Mouse (Mus musculus) lung, embryonic 15.5 days (tissue): ENCODE measurements around the gene Rpia. TPM values are rescaled to one million over a fixed set of nuclear protein-coding genes. Genes with fewer than 3 reads are reported as not detected.

Source experiments
- ATAC-seq: fragments of 200-750 bp; cut with Nextera tagmentation; 2 replicates; pipeline ENCODE4 v1.8.0; 2017; ENCODE audit warnings: moderate number of reproducible peaks, borderline replicate concordance; ENCODE audit not compliant: low FRiP score, low TSS enrichment; ENCODE audit errors: extremely low read depth
- H3K27ac ChIP-seq: fragments of 300-500 bp; sonication (generic); 2 replicates; pipeline ENCODE4 v1.5.1; 2015; ENCODE audit warnings: moderate library complexity, mild to moderate bottlenecking, inconsistent platforms
- H3K27me3 ChIP-seq: fragments of 300-500 bp; sonication (generic); 2 replicates; pipeline ENCODE4 v1.6.1; 2015; ENCODE audit warnings: inconsistent platforms
- H3K36me3 ChIP-seq: fragments of 300-500 bp; sonication (generic); 2 replicates; pipeline ENCODE4 v1.6.1; 2015; ENCODE audit warnings: inconsistent platforms
- H3K4me1 ChIP-seq: fragments of 300-500 bp; sonication (generic); 2 replicates; pipeline ENCODE4 v1.6.1; 2015; ENCODE audit warnings: inconsistent platforms
- H3K4me2 ChIP-seq: fragments of 300-500 bp; sonication (generic); 2 replicates; pipeline ENCODE4 v1.6.1; 2015; ENCODE audit warnings: inconsistent platforms, mild to moderate bottlenecking, moderate library complexity
- H3K4me3 ChIP-seq: fragments of 300-500 bp; sonication (generic); 2 replicates; pipeline ENCODE4 v1.5.1; 2015; ENCODE audit warnings: mild to moderate bottlenecking, inconsistent platforms
- H3K9ac ChIP-seq: fragments of 300-500 bp; sonication (generic); 2 replicates; pipeline ENCODE4 v1.6.1; 2015; ENCODE audit warnings: inconsistent platforms
- H3K9me3 ChIP-seq: fragments of 300-500 bp; sonication (generic); 2 replicates; pipeline ENCODE4 v1.6.1; 2016; ENCODE audit warnings: inconsistent platforms
- WGBS: fragments of 180-500 bp; shearing (Covaris S2); methylation state at CpG from one replicate; pipeline ENCODE4 v1.1.7; 2015; 5-methylcytosine and 5-hydroxymethylcytosine counted together
- polyA plus RNA-seq: library from polyadenylated mRNA; unstranded; fragments of >200 nt; fragmentation: Nextera tagmentation; extraction: Ambion mirVana; gene quantifications from 2 replicates; pipeline ENCODE4 v1.2.1, GENCODE M21; 2015

Gene Rpia
- polyA plus RNA-seq, 1 experiment from 2014 or later: 2.5 TPM

GRCm38 (mm10) chr6:70743902-70744301, 48.1 kb downstream of the Rpia start:
- Histone ChIP-seq H3K4me3 (no peak overlapping the region), H3K4me2 (no peak overlapping the region), H3K36me3 (no peaks in the 10 kb centered on the region), H3K9me3 (no peaks in the 10 kb centered on the region), H3K27ac (no peak overlapping the region), H3K4me1 (no peaks in the 10 kb centered on the region), H3K9ac (no peak overlapping the region), H3K27me3 (no peaks in the 10 kb centered on the region)
- 65% methylated on average over 5 of the region's 5 CpGs for WGBS
- ATAC-seq: no peak

DNA sequence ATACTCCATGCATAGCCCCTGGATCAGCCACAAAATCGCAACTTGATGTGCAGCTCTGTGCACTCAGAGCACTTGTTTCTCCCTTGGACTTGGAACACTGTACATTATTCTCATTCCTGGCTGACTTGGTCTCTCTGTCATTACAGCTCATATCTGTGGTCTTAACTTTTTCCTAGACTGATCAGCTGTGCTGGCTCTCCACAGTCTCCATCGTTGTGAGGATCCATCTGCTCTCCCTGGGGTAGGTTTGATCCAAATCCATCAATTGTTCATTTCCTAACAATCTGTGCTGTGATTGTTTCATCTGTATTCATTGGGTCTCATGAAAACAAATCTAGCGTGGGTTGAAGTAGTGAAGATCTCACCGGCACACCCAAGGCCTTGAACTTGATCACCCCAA, 49.2 kb downstream of the Rpia start:
- no peak overlapping the region for H3K4me2 ChIP-seq
- no peaks in the 10 kb centered on the region for H3K9me3 ChIP-seq
- H3K27me3 ChIP-seq: no peaks in the 10 kb centered on the region
- H3K4me3 ChIP-seq: no peak overlapping the region
- no peak overlapping the region for H3K27ac ChIP-seq
- no peaks in the 10 kb centered on the region for H3K36me3 ChIP-seq
- no peak overlapping the region for H3K9ac ChIP-seq
- no peaks in the 10 kb centered on the region for H3K4me1 ChIP-seq
- no peak for ATAC-seq
- 93% methylated on average over 4 of the region's 4 CpGs for WGBS

GRCm38 (mm10) chr6:70740535-70740934, 51.5 kb downstream of the Rpia start:
- H3K27ac ChIP-seq: no peak overlapping the region
- no peaks in the 10 kb centered on the region for H3K4me1 ChIP-seq
- H3K4me3 ChIP-seq: no peak overlapping the region
- H3K9me3 ChIP-seq: no peaks in the 10 kb centered on the region
- no peak overlapping the region for H3K9ac ChIP-seq
- H3K4me2 ChIP-seq: no peak overlapping the region
- H3K36me3 ChIP-seq: no peaks in the 10 kb centered on the region
- ATAC-seq: no peak
- H3K27me3 ChIP-seq: no peaks in the 10 kb centered on the region

DNA sequence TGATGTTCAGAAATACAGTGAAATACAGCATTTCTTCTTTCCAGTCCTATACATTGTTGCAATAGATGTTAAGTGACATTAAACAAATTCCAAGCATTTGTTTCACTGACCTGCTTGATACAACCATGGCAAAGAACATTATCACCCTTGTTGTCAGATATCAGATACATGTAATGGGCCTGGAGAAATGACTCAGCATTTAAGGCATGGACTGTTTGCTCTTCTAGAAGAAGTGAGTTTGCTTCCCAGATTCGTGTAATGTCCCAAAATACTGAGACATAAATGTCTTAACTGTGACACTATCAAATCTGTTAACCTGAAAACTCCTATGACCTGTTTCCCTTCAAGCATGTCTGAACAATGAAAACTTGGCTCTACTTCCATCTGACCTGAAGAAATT, 52.6 kb downstream of the Rpia start:
- WGBS: 38% methylated on average over 1 of the region's 1 CpGs
- Histone ChIP-seq H3K4me3 (no peak overlapping the region), H3K9me3 (no peaks in the 10 kb centered on the region), H3K36me3 (no peaks in the 10 kb centered on the region), H3K9ac (no peak overlapping the region), H3K4me2 (no peak overlapping the region), H3K27ac (no peak overlapping the region), H3K27me3 (no peaks in the 10 kb centered on the region), H3K4me1 (no peaks in the 10 kb centered on the region)
- ATAC-seq: no peak

GRCm38 (mm10) chr6:70735528-70735927, 56.5 kb downstream of the Rpia start:
- 80% methylated on average over 2 of the region's 2 CpGs for WGBS
- no peak for ATAC-seq
- Histone ChIP-seq H3K4me1 (no peaks in the 10 kb centered on the region), H3K9ac (no peak overlapping the region), H3K36me3 (no peaks in the 10 kb centered on the region), H3K4me2 (no peak overlapping the region), H3K4me3 (no peak overlapping the region), H3K27me3 (no peaks in the 10 kb centered on the region), H3K9me3 (no peaks in the 10 kb centered on the region), H3K27ac (no peak overlapping the region)

DNA sequence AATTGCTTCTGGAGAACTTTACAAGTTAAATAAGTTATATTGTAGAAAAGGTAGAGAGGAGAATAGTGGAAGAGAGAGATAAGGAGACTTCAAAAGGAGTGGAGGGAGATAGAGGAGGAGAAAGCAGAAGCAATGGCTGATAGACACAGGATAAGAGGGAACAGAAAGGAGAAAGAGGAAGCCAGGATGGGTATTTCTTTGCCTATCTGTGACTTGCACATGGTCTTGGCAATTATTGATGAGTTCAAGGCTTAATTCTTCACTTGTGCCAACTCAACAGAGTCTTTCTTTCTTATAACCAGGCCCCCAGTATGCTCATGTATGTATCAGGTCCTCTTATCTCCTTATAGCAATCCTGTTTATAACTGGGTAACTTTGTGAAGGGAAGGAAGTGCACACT, 61.2 kb downstream of the Rpia start:
- Histone ChIP-seq H3K27ac (no peak overlapping the region), H3K27me3 (no peaks in the 10 kb centered on the region), H3K9me3 (no peaks in the 10 kb centered on the region), H3K4me1 (no peaks in the 10 kb centered on the region), H3K4me3 (no peak overlapping the region), H3K4me2 (no peak overlapping the region), H3K9ac (no peak overlapping the region), H3K36me3 (no peaks in the 10 kb centered on the region)
- ATAC-seq: no peak

GRCm38 (mm10) chr6:70729125-70729524, 62.9 kb downstream of the Rpia start:
- Histone ChIP-seq H3K36me3 (no peaks in the 10 kb centered on the region), H3K9ac (no peak overlapping the region), H3K4me3 (no peak overlapping the region), H3K27me3 (no peaks in the 10 kb centered on the region), H3K27ac (no peak overlapping the region), H3K4me1 (no peaks in the 10 kb centered on the region), H3K4me2 (no peak overlapping the region), H3K9me3 (no peaks in the 10 kb centered on the region)
- WGBS: 92% methylated on average over 1 of the region's 1 CpGs
- no peak for ATAC-seq

DNA sequence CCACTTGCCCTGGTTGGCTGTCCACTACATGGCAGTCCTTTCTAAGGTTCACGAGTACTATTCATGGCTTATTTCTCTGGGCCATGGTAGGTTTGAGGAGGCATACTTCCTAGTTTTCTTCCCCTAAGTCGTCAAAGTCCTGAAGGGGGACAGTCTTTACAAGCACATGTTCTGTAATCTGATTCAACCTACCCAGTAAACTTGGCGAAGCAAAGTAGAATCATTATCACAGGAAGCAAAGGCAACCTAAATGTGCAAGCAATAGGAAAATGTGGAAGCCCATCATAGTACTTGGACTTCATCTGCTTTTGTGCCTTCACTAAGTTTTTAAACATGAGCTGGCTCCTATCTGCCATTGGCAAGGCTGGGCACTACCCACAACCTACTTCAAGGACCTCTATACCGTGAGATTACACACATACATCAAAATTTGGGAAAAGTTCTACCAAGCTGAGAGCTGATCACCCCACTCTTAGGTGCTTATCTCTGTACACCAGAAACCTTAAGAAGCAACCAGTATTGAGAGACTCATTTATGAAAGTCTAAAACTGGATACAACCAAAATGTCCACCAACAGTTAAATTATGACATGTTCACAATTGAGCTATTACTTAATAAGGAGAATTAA, 64.8 kb downstream of the Rpia start:
- H3K9ac ChIP-seq: no peak overlapping the region
- ATAC-seq: no peak
- no peak overlapping the region for H3K27ac ChIP-seq
- no peaks in the 10 kb centered on the region for H3K36me3 ChIP-seq
- no peaks in the 10 kb centered on the region for H3K4me1 ChIP-seq
- H3K4me3 ChIP-seq: no peak overlapping the region
- no peak overlapping the region for H3K4me2 ChIP-seq
- 71% methylated on average over 4 of the region's 4 CpGs for WGBS
- no peaks in the 10 kb centered on the region for H3K9me3 ChIP-seq
- no peaks in the 10 kb centered on the region for H3K27me3 ChIP-seq

DNA sequence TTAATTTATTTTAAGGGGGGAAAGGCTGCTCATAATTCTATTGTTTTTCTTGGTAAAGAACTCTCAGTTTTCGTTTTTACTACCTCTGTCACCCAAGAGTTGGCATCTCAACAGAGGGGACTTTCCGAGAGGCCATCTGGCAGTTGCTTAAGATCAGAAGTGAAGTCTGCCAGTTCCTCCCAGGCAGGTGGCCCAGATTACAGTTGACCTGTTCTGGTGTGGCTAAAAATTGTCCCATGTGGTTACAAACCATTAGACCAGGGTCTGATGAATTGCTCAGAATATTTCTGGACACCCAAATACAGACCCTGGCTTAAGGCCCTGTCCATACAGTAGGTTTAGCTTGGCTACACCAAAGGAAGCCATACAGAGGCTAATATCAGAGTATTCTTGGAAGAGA, 66.4 kb downstream of the Rpia start:
- Histone ChIP-seq H3K36me3 (no peaks in the 10 kb centered on the region), H3K4me2 (no peak overlapping the region), H3K4me1 (no peaks in the 10 kb centered on the region), H3K9me3 (no peaks in the 10 kb centered on the region), H3K9ac (no peak overlapping the region), H3K27ac (no peak overlapping the region), H3K4me3 (no peak overlapping the region), H3K27me3 (no peaks in the 10 kb centered on the region)
- ATAC-seq: no peak
- WGBS: 51% methylated on average over 2 of the region's 2 CpGs

GRCm38 (mm10) chr6:70724722-70725121, 67.3 kb downstream of the Rpia start:
- Histone ChIP-seq H3K4me2 (no peak overlapping the region), H3K4me3 (no peak overlapping the region), H3K9me3 (no peaks in the 10 kb centered on the region), H3K27me3 (no peaks in the 10 kb centered on the region), H3K4me1 (no peaks in the 10 kb centered on the region), H3K36me3 (no peaks in the 10 kb centered on the region), H3K9ac (no peak overlapping the region), H3K27ac (no peak overlapping the region)
- no peak for ATAC-seq
- 92% methylated on average over 13 of the region's 13 CpGs for WGBS

DNA sequence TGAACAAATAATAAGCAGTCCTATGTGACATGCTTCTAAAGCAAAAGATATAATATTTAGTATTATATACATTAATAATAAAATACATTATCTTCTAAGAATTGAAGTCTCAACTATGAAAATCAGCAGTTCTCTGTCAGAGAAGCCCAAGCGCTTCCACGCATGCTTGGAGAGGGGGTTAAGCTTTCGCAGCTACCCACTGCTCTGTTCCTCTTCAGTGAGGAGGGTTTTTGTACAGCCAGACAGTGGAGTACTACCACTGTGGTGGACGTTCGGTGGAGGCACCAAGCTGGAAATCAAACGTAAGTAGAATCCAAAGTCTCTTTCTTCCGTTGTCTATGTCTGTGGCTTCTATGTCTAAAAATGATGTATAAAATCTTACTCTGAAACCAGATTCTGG, 69.7 kb downstream of the Rpia start:
- WGBS: 79% methylated on average over 7 of the region's 7 CpGs
- no peaks in the 10 kb centered on the region for H3K36me3 ChIP-seq
- no peak overlapping the region for H3K4me2 ChIP-seq
- no peaks in the 10 kb centered on the region for H3K9me3 ChIP-seq
- no peaks in the 10 kb centered on the region for H3K27me3 ChIP-seq
- ATAC-seq: no peak
- no peak overlapping the region for H3K9ac ChIP-seq
- no peak overlapping the region for H3K4me3 ChIP-seq
- H3K27ac ChIP-seq: no peak overlapping the region
- no peaks in the 10 kb centered on the region for H3K4me1 ChIP-seq

DNA sequence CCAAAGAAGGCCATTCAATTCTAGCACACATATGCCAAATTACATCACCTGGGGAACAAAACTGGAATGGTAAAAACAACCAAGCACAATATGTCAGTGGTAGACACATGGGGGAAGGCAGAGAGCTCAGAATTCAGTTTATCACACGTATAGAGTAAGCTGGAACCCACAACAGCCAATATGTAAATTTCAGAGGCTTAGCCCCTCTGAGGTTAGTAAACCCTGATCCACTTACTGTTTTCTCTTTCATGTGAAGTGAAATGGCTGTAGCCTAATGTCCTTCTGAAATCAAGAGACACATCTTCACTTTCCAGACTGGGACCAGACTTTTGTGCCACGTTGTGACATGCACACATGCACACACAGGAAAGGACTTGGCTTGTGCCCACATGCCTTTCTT, 73.3 kb downstream of the Rpia start:
- ATAC-seq: no peak
- H3K9me3 ChIP-seq: no peaks in the 10 kb centered on the region
- 54% methylated on average over 2 of the region's 2 CpGs for WGBS

DNA sequence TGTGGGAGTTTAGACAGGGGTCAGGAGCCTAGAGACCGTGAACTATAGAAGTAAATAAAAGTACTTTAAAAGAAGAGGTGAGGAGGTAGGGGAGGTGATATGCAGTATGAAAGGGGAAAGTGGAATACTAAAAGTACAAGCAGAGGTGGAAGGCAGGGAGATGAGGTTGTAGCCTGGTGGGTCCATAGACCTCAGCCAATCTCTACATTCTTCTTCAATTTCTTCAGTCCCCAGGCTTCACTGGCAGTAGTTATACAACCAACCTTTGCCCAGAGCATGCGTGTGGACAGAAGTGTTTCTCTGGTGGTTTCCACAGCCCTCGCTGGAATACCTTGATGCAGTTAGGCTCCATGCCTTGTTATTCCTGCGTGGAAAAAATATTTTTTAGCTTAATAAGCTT, 73.9 kb downstream of the Rpia start:
- Histone ChIP-seq H3K27me3 (no peaks in the 10 kb centered on the region), H3K36me3 (no peaks in the 10 kb centered on the region), H3K4me1 (no peaks in the 10 kb centered on the region), H3K4me3 (no peak overlapping the region), H3K27ac (no peak overlapping the region), H3K4me2 (no peak overlapping the region), H3K9me3 (no peaks in the 10 kb centered on the region), H3K9ac (no peak overlapping the region)
- no peak for ATAC-seq
- 83% methylated on average over 4 of the region's 4 CpGs for WGBS

More for the DNA sequence above, 73.3 kb downstream of the Rpia start:
- Histone ChIP-seq H3K4me1 (no peaks in the 10 kb centered on the region), H3K27me3 (no peaks in the 10 kb centered on the region), H3K36me3 (no peaks in the 10 kb centered on the region), H3K4me3 (no peak overlapping the region), H3K27ac (no peak overlapping the region), H3K9ac (no peak overlapping the region), H3K4me2 (no peak overlapping the region)
